Mouse (Mus musculus) WW6 (cell line): ENCODE data around the gene Gmcl1.

Source experiments
- DNase-seq: peaks from one replicate; pipeline ENCODE4 v3.0.0-alpha.2; 2013; ENCODE audit warnings: low read depth, low spot score

The Gmcl1 gene

GRCm38 (mm10) chr6:86733183-86733876 lies at the start of gene Gmcl1:
TSS of gene Gmcl1 (minus strand) at chr6:86733383.
- DNase-seq, result peak; percentile 91

GRCm38 (mm10) chr6:86782342-86782741 lies 49.2 kb upstream of the Gmcl1 start:
- no peak for DNase-seq

GRCm38 (mm10) chr6:86781361-86781957 lies 48.3 kb upstream of the Gmcl1 start:
- DNase-seq, result no peak

- DNase-seq, result no peak
Observed at GRCm38 (mm10) chr6:86778910-86779594, 45.9 kb upstream of the Gmcl1 start.

GRCm38 (mm10) chr6:86777181-86777580 lies 44.0 kb upstream of the Gmcl1 start:
- DNase-seq, result no peak

- DNase-seq, result no peak
Observed at GRCm38 (mm10) chr6:86776706-86777071, 43.5 kb upstream of the Gmcl1 start.

- no peak for DNase-seq
Observed at GRCm38 (mm10) chr6:86776001-86776705, 43.0 kb upstream of the Gmcl1 start.

- no peak for DNase-seq
Observed at GRCm38 (mm10) chr6:86774937-86775336, 41.8 kb upstream of the Gmcl1 start.

GRCm38 (mm10) chr6:86773830-86774229 lies 40.6 kb upstream of the Gmcl1 start:
- no peak for DNase-seq

GRCm38 (mm10) chr6:86772631-86773030 lies 39.4 kb upstream of the Gmcl1 start:
- no peak for DNase-seq

- no peak for DNase-seq
Observed at GRCm38 (mm10) chr6:86768938-86769337, 35.8 kb upstream of the Gmcl1 start.

- no peak for DNase-seq
Observed at GRCm38 (mm10) chr6:86768186-86768776, 35.1 kb upstream of the Gmcl1 start.

GRCm38 (mm10) chr6:86767465-86767864 lies 34.3 kb upstream of the Gmcl1 start:
- no peak for DNase-seq

GRCm38 (mm10) chr6:86765637-86766059 lies 32.5 kb upstream of the Gmcl1 start:
- DNase-seq, result no peak

- DNase-seq, result peak; percentile 29
Observed at GRCm38 (mm10) chr6:86754105-86754863, 21.1 kb upstream of the Gmcl1 start.

- no peak for DNase-seq
Observed at GRCm38 (mm10) chr6:86752843-86753485, 19.8 kb upstream of the Gmcl1 start.

GRCm38 (mm10) chr6:86750961-86751360 lies 17.8 kb upstream of the Gmcl1 start:
- DNase-seq, result no peak

- DNase-seq, result no peak
Observed at GRCm38 (mm10) chr6:86749817-86750216, 16.6 kb upstream of the Gmcl1 start.

GRCm38 (mm10) chr6:86747171-86747570 lies 14.0 kb upstream of the Gmcl1 start:
- DNase-seq, result no peak

- no peak for DNase-seq
Observed at GRCm38 (mm10) chr6:86740652-86741051, 7.5 kb upstream of the Gmcl1 start.

GRCm38 (mm10) chr6:86736830-86737229 lies 3.6 kb upstream of the Gmcl1 start:
- DNase-seq, result no peak
